8 mouse cellular contexts compared by ENCODE assay signal in genomic region chr9:61091036-61091435, GRCm38 (mm10).
"Had no signal": no experiment of that assay in that cellular context is flagged by ENCODE, and none has a peak within 500 bp of the region (broad histone marks: within the 10 kb centered on the region; RNA-seq: fewer than 3 reads in every experiment).

No protein-coding gene starts in this region.

- ATAC-seq: liver, postnatal 0 days had no signal

- DNase-seq: kidney, adult 8-10 months; kidney, postnatal 10 days; kidney, postnatal 36 days; left cerebral cortex, postnatal 4 days; liver, postnatal 0 days; lung, embryonic 14.5 days; midbrain, embryonic 14.5 days; thymus, postnatal 25 days had no signal
